Mouse (Mus musculus) lung, postnatal 0 days (tissue): ENCODE measurements around the gene Celf2.
A peak's percentile ranks its signal among the peaks of the same experiment; 100 is the strongest.

Experiments used
- CTCF ChIP-seq: IDR thresholded peaks from 2 replicates; pipeline ENCODE4 v1.5.1; 2016; ENCODE audit warnings: antibody characterized with exemption, mild to moderate bottlenecking
- EP300 ChIP-seq: IDR thresholded peaks from 2 replicates; pipeline ENCODE4 v1.6.1; 2016; ENCODE audit warnings: antibody characterized with exemption, mild to moderate bottlenecking, control low read depth

DNA sequence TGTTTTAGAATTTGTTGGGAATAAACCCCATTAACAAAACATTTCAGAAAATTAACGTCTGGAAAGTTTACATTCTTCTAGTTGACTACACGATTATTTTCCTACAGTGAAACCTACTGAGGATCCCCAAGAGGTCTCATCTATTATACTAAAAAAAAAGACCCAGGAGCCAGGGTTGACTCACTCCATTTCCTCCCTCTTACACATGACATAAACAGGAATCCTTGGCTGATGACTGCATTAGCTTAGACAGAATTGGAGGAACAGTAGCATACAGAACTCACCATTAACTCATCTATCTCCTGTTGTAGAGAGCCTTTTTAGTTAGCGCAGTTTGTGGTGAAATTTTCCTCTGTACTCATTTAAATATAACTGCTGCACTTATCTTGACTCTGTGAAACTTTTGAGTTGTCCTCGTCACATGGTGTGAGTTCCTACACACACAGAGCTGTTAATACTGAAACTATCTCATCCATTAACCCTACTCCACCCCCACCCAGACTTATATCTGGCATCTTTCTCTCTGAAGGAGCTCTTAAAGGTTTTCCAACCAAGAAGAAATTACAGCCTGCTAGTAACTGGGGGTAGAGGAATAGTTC is 813.9 kb downstream of the Celf2 start:
- TF ChIP-seq CTCF (no peak), EP300 (peak; percentile 23; the same call in 1 of the 2 replicates)
